Mouse (Mus musculus) urinary bladder, postnatal 36 days (tissue): ENCODE measurements around the gene Stra6.
A peak's percentile ranks its signal among the peaks of the same experiment; 100 is the strongest.

ENCODE experiments used
- DNase-seq, 2 experiments: peaks; one replicate each; pipeline ENCODE4 v3.0.0; 2022; ENCODE audit warnings: low spot score in 2 of 2, mixed read lengths in 1 of 2

Stra6 gene

GRCm38 (mm10) chr9:58095977-58096376 lies 32.4 kb downstream of the Stra6 start:
- no peak for DNase-seq

DNA sequence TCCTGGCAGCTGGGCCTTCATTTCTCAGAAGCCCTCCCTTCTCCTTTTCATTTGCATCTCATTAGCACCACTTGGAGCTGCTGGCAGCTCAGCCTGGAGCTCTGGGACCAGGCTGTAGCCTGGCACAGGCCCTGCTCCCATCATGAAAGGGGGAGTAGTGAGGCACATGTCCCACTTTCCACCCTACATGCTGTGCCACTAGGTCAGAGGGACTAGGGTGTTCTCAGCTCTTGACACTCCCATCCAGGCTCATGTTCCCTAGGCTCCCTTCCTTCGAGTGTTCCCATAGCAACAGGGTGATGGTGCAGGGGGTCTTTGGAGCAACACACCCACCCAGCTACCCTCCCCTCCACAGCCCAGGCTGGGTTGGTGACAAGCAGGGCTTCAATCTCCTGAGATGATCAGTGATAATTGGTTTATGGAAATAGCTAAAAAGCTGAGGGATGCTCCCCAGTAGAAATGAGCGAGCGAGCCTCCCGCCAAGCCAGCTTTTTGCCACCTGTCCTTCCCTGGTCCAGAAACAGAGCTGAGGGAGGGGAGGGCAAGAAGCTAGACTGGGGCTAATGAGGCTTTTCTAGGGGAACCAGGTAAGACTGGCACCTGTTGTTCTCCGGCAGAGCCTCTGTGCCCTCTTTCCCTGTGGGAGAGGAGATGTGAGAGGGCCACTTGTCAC lies 33.2 kb downstream of the Stra6 start:
- no peak for DNase-seq

DNA sequence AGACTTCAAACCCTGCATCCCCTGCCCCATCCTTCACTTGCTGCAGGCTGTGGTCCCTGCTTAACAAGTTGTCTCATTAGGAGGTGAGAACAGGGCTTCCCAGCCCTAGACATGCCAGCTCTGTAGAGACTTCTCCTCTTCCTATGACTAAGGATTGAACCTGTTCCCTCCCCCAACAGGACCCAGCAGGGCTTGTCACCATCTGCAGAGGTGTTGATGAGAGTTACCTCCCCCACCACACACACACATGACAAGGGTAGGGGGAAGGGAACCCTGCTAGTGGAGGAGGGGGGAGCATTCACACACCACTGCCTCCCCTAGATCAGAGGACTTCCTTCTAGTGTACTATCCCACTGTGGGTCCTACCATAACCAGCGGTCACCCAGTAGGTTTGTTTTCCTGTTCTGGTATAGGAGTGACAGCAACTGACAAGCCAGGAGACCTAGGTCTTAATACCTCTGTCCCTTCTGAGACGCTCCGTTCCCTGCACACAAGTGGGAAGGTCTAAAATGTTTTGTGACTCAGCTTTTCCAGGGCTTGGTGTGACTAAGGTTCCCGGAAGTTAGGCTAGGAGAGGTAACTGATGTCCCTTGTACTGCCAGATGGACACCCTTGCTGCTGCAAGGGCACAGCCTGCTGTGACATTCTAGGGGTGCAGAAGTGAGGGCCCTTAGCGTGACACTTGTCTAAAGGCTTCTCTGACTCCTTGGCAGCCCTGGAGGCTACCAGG lies 36.4 kb downstream of the Stra6 start:
- no peak for DNase-seq

- no peak for DNase-seq
These were observed 38.4 kb downstream of the Stra6 start for GRCm38 (mm10) chr9:58102013-58102412.

DNA sequence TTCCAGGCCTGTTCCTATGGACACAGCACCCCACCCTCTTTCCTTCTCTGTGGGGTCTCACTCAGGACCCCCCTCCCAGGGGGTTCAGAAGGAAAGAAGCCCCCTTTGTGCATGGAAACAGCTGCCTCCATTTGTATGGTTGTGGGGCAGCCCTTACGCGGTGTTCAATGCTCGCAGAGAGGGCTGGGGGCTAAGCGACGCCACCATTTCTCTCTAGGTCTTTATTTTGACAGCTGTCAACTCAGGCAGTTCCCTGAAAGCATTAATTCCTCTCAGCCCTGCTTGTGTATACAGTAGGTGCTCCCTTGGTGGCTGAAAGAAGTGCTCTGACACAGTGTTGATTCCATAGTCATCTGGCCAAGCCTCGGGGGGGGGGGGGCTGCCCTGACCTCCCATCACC lies 40.1 kb downstream of the Stra6 start:
- DNase-seq: no peak

DNA sequence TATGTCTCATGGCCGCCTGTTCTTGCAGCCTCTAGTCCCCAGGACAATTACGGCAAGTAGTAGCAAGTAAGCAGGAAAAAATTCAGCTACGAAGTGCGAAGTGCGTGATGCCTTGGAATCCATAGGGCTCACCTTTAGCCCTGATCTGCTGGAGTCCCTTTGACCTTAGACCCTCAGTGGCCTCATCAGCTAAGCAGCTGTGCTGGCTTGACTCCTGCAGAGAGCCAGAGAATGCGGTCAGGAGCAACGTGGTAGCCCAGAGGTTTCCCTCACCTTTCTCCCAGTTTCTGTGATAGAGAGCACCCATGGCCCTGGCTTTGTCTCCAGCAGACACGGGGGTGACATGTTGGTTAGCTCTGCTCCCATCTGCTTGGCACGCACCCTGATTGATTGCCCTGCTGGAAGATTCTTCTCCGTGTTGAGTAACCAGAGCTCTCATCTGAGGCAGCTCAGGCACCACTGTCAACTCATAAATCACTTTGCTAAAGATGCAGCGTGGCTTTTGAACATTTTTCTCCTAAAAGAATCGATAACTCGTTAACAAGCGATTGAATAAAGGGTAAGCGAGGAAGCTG lies 42.1 kb downstream of the Stra6 start:
- no peak for DNase-seq

DNA sequence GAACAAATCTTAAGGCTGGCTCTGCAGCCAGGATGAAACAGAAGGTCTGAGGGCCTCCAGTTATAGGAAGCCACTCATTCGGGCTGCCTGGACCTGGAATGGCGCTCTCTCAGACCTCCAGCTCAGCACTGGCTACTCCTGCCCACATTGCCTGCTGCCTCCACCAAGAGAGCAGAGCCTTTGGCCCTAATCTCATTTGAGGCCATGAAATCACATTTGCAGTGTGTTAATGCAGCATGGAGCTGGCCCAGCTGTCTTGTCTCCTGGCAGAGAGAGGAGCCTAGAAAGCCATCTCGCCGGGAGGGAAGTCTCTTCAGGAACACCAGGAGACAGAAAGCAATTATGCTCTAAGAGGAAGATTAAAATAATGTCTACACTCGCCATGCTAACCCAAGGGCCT lies 43.9 kb downstream of the Stra6 start:
- DNase-seq: no peak

DNA sequence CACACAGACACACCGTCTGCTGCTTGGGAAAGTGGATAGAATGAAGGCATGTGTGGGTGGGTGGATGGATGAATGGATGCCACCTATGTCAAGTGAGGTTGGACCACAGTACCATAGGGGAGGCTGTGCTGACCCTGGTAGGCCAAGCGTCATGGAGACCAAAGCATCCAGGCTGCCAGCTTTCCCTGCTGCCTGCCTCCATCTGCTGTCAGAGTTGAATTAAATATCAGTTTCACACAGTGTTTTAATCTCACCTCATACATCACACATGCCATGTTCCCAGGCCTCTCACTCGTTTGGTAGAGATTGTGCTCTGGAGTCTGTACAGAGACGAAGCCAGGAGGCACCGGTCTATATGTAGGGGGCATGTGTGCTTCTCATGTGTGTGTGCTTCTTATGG lies 47.2 kb downstream of the Stra6 start:
- no peak for DNase-seq

- peak in 1 of 2 experiments; percentile 19 for DNase-seq
These were observed 47.8 kb downstream of the Stra6 start for GRCm38 (mm10) chr9:58111431-58111830.

DNA sequence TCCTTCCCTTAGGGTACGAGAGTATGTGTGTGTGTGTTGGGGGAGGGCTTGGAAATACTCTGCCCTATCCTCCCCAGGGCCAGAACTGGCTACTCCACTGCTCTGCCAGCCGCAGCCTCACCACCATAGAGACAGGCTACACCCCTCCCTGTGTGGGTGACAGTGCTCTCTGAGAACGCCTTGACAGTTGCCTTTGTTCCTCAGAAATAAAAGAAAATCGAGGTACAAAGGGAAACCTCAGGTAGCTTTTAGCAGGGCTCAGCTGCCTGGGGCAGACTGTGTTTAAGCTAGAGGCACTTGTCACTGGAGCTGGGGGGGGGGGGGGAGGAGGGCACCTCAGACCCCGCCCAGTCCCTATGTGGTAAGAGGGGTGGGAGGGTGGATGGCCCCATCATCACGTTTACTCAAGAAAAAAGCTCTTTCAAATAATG lies 48.7 kb downstream of the Stra6 start:
- DNase-seq: no peak

- no peak for DNase-seq
These were observed 49.3 kb downstream of the Stra6 start for GRCm38 (mm10) chr9:58112866-58113278.

- DNase-seq: no peak
These were observed 49.8 kb downstream of the Stra6 start for GRCm38 (mm10) chr9:58113279-58113884.

DNA sequence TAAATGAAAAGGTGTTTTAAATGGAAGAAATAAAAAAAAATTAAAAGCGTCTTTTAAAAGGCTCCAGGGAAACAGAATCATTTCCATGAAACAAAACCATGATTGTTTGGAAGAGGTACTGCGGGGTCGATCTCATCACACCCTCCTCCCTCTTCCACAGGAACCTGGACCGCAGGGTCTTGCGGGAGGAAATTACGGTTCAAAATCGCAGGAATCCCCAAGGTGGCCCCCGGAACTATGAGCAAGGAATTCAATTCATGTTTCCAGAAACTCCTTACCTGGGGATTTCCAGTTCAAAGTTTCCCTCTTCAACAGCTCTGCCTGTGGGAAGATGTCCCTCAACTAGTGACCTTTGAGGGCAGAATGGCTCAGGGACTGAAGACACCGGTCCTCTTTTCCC lies 50.4 kb downstream of the Stra6 start:
- DNase-seq: no peak

GRCm38 (mm10) chr9:58115297-58115925 lies 51.8 kb downstream of the Stra6 start:
- no peak for DNase-seq

- no peak for DNase-seq
These were observed 52.5 kb downstream of the Stra6 start for GRCm38 (mm10) chr9:58116024-58116651.

DNA sequence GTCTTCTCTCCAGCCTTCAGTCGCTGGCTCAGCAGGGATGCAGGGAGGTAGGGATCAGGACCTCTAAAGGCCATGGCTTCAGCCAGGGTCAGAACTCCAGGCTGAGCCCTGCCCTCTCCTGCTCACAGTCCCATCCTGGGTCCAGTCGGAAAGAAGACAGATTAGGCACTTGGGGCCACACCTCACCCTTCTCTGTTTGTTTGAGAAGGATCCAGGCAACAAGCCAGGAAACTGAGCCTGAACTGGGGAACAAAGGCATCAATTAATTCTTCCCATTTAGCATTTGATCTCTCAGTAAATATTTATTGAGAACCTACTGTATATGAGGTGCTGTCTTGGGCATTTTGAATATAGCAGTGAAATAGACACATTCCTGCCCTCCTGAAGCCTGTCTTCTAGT lies 55.1 kb downstream of the Stra6 start, which contains the start of gene Ccdc33:
Ccdc33 (minus strand) TSS at position 153 of the 400 bp plus-strand sequence.
- no peak for DNase-seq

DNA sequence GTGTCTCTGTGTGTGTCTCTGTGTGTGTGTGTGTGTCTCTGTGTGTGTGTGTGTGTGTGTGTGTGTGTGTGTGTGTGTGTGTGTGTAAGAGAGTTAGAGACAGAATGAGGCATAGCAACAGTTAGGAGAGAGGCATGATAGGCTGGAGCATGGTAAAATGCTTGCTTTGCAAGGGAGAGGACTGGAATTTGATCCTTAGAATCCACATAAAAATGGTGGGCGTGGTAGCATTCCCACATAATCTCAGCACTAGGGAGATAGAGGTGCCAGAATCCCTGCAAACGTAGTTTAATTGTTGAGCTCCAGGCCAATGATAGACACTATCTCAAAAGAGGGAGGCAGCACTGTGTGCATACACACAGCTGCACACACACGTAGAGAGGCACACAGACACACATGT lies 61.5 kb downstream of the Stra6 start:
- DNase-seq: no peak

GRCm38 (mm10) chr9:58125811-58126210 lies 62.2 kb downstream of the Stra6 start:
- no peak for DNase-seq

DNA sequence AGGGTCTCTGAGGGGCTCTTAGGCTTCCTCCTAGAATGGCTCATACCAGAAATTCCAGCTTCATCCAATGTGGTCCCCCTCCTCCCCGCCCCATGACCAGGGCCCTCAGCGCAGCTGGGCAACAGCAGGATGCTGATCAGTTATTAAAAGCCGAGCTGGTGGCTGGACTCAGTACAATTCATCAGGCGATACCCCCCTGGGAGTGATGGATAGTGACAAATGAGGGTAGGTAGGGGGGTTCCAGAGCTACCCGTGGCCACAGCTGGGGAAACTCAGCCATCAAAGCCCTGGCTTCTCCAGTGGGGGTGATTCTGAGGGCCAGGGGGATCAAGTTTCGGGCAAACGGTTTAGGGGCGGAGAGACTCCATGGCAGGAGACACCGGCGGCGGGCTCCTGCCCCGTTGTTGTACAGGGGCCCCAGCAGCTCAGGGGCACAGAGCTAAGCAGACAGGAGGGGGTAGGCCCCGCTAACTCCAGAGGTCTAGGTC lies 65.4 kb downstream of the Stra6 start:
- DNase-seq: no peak

DNA sequence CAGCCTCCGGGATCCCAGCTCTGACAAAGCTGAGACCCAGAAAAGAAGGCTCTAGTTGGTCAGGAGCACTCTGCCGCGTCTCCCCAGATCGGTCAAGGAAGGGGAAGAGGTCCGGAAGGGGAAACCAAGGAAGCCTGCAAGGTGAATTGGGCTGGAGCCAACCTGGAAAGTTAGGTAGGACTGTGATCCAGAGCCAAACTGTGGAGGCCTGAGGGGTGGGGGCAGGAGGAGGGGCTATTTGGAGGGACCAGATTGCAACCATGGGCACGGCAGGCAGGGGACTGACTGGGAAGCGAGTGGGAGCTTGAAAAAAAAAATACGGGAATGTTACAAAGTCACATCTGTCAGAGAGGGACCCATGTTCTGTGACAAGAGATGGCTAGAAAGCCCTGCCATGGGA lies 65.9 kb downstream of the Stra6 start:
- no peak for DNase-seq

DNA sequence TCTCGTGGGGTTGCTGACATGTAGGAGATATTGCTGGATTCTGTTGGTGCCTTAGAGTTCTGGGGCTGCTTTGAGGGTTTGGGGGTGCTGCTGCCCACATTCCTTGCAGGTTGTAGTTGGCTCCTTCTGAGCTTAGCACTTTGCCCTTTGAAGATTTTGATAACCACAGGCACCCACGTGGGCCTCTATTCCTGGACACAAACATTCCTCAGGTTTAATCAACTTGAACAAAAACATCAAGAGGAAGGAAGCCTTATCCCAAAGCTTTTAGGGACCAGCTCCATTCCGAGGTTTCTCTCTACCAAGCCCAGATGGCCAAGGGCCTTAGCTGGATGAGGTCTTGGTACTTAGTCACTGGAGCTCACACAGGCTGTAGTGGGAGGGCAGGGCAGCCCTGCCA lies 67.3 kb downstream of the Stra6 start:
- no peak for DNase-seq
